Mouse (Mus musculus) C2C12 (cell line): ENCODE measurements at regions not wholly inside any gene's neighbourhood (a gene's known extent, or its start where the extent isn't known, plus 50 kb on each side); places are given as distances from the start of the nearest gene placed in this dataset.

Experiments
- H3K27me3 ChIP-seq: one replicate; pipeline ENCODE4 v1.6.1; 2011; ENCODE audit not compliant: control insufficient read depth, insufficient read depth, insufficient read length
- H3K36me3 ChIP-seq: one replicate; pipeline ENCODE4 v1.6.1; 2011; ENCODE audit not compliant: control insufficient read depth, insufficient read depth
- H3K4me3 ChIP-seq: one replicate; pipeline ENCODE4 v1.5.1; 2011; ENCODE audit warnings: mild to moderate bottlenecking, control low read depth; ENCODE audit not compliant: poor library complexity, insufficient read depth, severe bottlenecking
- H3K79me2 ChIP-seq: one replicate; pipeline ENCODE4 v1.6.1; 2011; ENCODE audit not compliant: control insufficient read depth, insufficient read depth
- H3K79me3 ChIP-seq: one replicate; pipeline ENCODE4 v1.6.1; 2011; ENCODE audit warnings: low read depth, control low read depth
- H3ac ChIP-seq: one replicate; pipeline ENCODE3; 2011; ENCODE audit warnings: low read depth; ENCODE audit not compliant: control insufficient read depth, insufficient read length
- CEBPB ChIP-seq: IDR thresholded peaks from one replicate; pipeline ENCODE4 v1.6.1; 2011; ENCODE audit warnings: low read depth, mild to moderate bottlenecking, control low read depth, moderate library complexity
- CTCF ChIP-seq: IDR thresholded peaks from one replicate; pipeline ENCODE4 v1.5.1; 2011; ENCODE audit not compliant: control insufficient read depth, insufficient read depth, insufficient read length
- FOSL1 ChIP-seq: IDR thresholded peaks from one replicate; pipeline ENCODE4 v1.8.0; 2011; ENCODE audit warnings: mild to moderate bottlenecking, low read length; ENCODE audit not compliant: poor library complexity, insufficient read depth, severe bottlenecking
- MAX ChIP-seq: IDR thresholded peaks from one replicate; pipeline ENCODE4 v1.6.1; 2011; ENCODE audit warnings: mild to moderate bottlenecking, control low read depth
- MYOD1 ChIP-seq: IDR thresholded peaks from one replicate; pipeline ENCODE4 v1.6.1; 2011; ENCODE audit warnings: low read depth; ENCODE audit not compliant: control insufficient read depth, insufficient read length
- MYOG ChIP-seq: IDR thresholded peaks from one replicate; pipeline ENCODE4 v1.6.1; 2011; ENCODE audit not compliant: control insufficient read depth, insufficient read length; ENCODE audit errors: extremely low read depth
- USF1 ChIP-seq: IDR thresholded peaks from one replicate; pipeline ENCODE4 v1.6.1; 2011; ENCODE audit warnings: low read depth, mild to moderate bottlenecking, control low read depth, moderate library complexity

- no peaks in the 10 kb centered on the region for H3K79me3 ChIP-seq
- TF ChIP-seq MYOG = no peak
- TF ChIP-seq MYOD1 = no peak
- no peak for TF ChIP-seq CEBPB
- TF ChIP-seq CTCF = no peak
- TF ChIP-seq MAX = no peak
- TF ChIP-seq USF1 = no peak
- TF ChIP-seq FOSL1 = no peak
- H3K36me3 ChIP-seq = no peaks in the 10 kb centered on the region
- no peak overlapping the region for H3K4me3 ChIP-seq
- H3K79me2 ChIP-seq = no peaks in the 10 kb centered on the region
- no peaks in the 10 kb centered on the region for H3K27me3 ChIP-seq
- no peak overlapping the region for H3ac ChIP-seq
Observed at GRCm38 (mm10) chr9:5604019-5604418, 258.8 kb downstream of the Casp12 start.

- Histone ChIP-seq H3K79me3 (no peaks in the 10 kb centered on the region), H3K36me3 (no peaks in the 10 kb centered on the region), H3ac (no peak overlapping the region), H3K4me3 (no peak overlapping the region), H3K79me2 (no peaks in the 10 kb centered on the region), H3K27me3 (no peaks in the 10 kb centered on the region)
- no peak for TF ChIP-seq FOSL1
- no peak for TF ChIP-seq USF1
- no peak for TF ChIP-seq CEBPB
- TF ChIP-seq MYOG = no peak
- TF ChIP-seq MYOD1 = no peak
- no peak for TF ChIP-seq CTCF
- TF ChIP-seq MAX = no peak
Observed at GRCm38 (mm10) chr9:5605015-5605414, 259.8 kb downstream of the Casp12 start.

GRCm38 (mm10) chr9:5616725-5617124 lies 271.5 kb downstream of the Casp12 start:
- no peaks in the 10 kb centered on the region for H3K36me3 ChIP-seq
- no peak overlapping the region for H3ac ChIP-seq
- no peak overlapping the region for H3K4me3 ChIP-seq
- no peaks in the 10 kb centered on the region for H3K79me3 ChIP-seq
- H3K27me3 ChIP-seq = no peaks in the 10 kb centered on the region
- TF ChIP-seq MAX (no peak), USF1 (no peak), MYOD1 (no peak), CTCF (no peak), MYOG (no peak), FOSL1 (no peak), CEBPB (no peak)
- H3K79me2 ChIP-seq = no peaks in the 10 kb centered on the region

GRCm38 (mm10) chr9:5623396-5623795 lies 278.2 kb downstream of the Casp12 start:
- TF ChIP-seq CTCF (no peak), MAX (no peak), CEBPB (no peak), MYOD1 (no peak), MYOG (no peak), FOSL1 (no peak), USF1 (no peak)
- Histone ChIP-seq H3K79me3 (no peaks in the 10 kb centered on the region), H3K36me3 (no peaks in the 10 kb centered on the region), H3K4me3 (no peak overlapping the region), H3ac (no peak overlapping the region), H3K79me2 (no peaks in the 10 kb centered on the region), H3K27me3 (no peaks in the 10 kb centered on the region)

- H3K27me3 ChIP-seq = no peaks in the 10 kb centered on the region
- no peak for TF ChIP-seq USF1
- TF ChIP-seq MAX = no peak
- TF ChIP-seq CEBPB = no peak
- no peak for TF ChIP-seq MYOD1
- TF ChIP-seq CTCF = no peak
- no peaks in the 10 kb centered on the region for H3K79me2 ChIP-seq
- no peaks in the 10 kb centered on the region for H3K79me3 ChIP-seq
- no peaks in the 10 kb centered on the region for H3K36me3 ChIP-seq
- no peak overlapping the region for H3K4me3 ChIP-seq
- no peak overlapping the region for H3ac ChIP-seq
Observed at GRCm38 (mm10) chr9:5627521-5627920, 282.3 kb downstream of the Casp12 start.

GRCm38 (mm10) chr9:5634461-5634953 lies 289.3 kb downstream of the Casp12 start:
- H3K27me3 ChIP-seq = no peaks in the 10 kb centered on the region
- TF ChIP-seq CEBPB (no peak), CTCF (no peak), MYOG (no peak), FOSL1 (no peak), USF1 (no peak), MAX (no peak), MYOD1 (no peak)
- no peaks in the 10 kb centered on the region for H3K79me3 ChIP-seq
- no peak overlapping the region for H3K4me3 ChIP-seq
- H3ac ChIP-seq = no peak overlapping the region
- H3K36me3 ChIP-seq = no peaks in the 10 kb centered on the region
- H3K79me2 ChIP-seq = no peaks in the 10 kb centered on the region
